Mouse (Mus musculus) cerebellum, postnatal 14 days (tissue): ENCODE results near the gene Nudt15.

Experiments used
- DNase-seq, 2 experiments: peaks; one replicate each; pipeline ENCODE4 v3.0.0; 2021; ENCODE audit warnings: mixed read lengths in 2 of 2

Nudt15 gene

GRCm38 (mm10) chr14:73469506-73469905 lies 78.5 kb downstream of the Nudt15 start:
- DNase-seq: peak; percentile 56 to 68
